Mouse (Mus musculus): Measurements from ENCODE around the gene Sgta.

- peak; percentile 28; the same call in 1 of the 2 replicates for TF ChIP-seq CTCF (IDR thresholded peaks at IDR 0.05; ENCODE audit: low read depth, low read length)
- TF ChIP-seq POLR2AphosphoS5 (IDR thresholded peaks at IDR 0.05; ENCODE audit: insufficient replicate concordance, low read depth, low read length), result no peak
- TF ChIP-seq GATA1 (IDR thresholded peaks at IDR 0.05; ENCODE audit: borderline replicate concordance, low read length), result no peak
- TF ChIP-seq GATA2 (IDR thresholded peaks at IDR 0.05; ENCODE audit: borderline replicate concordance, low read depth, low read length), result no peak
- no peak for TF ChIP-seq TAL1 (conservative IDR thresholded peaks at IDR 0.05; ENCODE audit: low read depth, low read length)
Observed at GRCm38 (mm10) chr10:81050645-81051044, 9.3 kb downstream of the Sgta start.
